Mouse (Mus musculus) layer of hippocampus, postnatal 36 days (tissue): ENCODE results near the gene Oasl1. TPM values are rescaled to one million over a fixed set of nuclear protein-coding genes. Genes with fewer than 3 reads are reported as not detected.

ENCODE experiments used
- DNase-seq, 2 experiments: peaks; one replicate each; pipeline ENCODE4 v3.0.0; 2022
- total RNA-seq, 2 experiments: library from RNA; stranded (reverse); gene quantifications; 2 replicates each; pipeline ENCODE4 v1.2.3; 2021

Oasl1 gene
- total RNA-seq, 2 experiments from 2014 or later = not detected

GRCm38 (mm10) chr5:114969609-114970215 lies 46.7 kb downstream of the Oasl1 start:
- DNase-seq = no peak

GRCm38 (mm10) chr5:114970824-114971227 lies 47.8 kb downstream of the Oasl1 start, which contains the start of gene Hnf1a:
Gene Hnf1a, minus strand, starts transcription at chr5:114971094.
- no peak for DNase-seq

- DNase-seq = no peak
Measured at GRCm38 (mm10) chr5:114972201-114972600, 49.2 kb downstream of the Oasl1 start.

GRCm38 (mm10) chr5:114973131-114973530 lies 50.1 kb downstream of the Oasl1 start:
- DNase-seq = no peak

- no peak for DNase-seq
Measured at GRCm38 (mm10) chr5:114976935-114977334, 53.9 kb downstream of the Oasl1 start.

GRCm38 (mm10) chr5:114978473-114978872 lies 55.4 kb downstream of the Oasl1 start:
- no peak for DNase-seq

GRCm38 (mm10) chr5:114978888-114979249 lies 55.8 kb downstream of the Oasl1 start:
- no peak for DNase-seq

- DNase-seq = peak; percentile 77 to 78
Measured at GRCm38 (mm10) chr5:114979250-114980121, 56.4 kb downstream of the Oasl1 start.

- DNase-seq = no peak
Measured at GRCm38 (mm10) chr5:114980122-114980748, 57.2 kb downstream of the Oasl1 start.

GRCm38 (mm10) chr5:114982001-114982400 lies 59.0 kb downstream of the Oasl1 start:
- DNase-seq = no peak

GRCm38 (mm10) chr5:114985074-114985473 lies 62.0 kb downstream of the Oasl1 start:
- DNase-seq = no peak

Other genes starting within 250 kb of the Oasl1 start
- 10 to 100 TPM; 27.9 to 33.4 TPM for gene Gltp, start 232.3 kb upstream of the Oasl1 start, total RNA-seq
- gene Tchp, start 215.5 kb upstream of the Oasl1 start, total RNA-seq = 10 to 100 TPM; 12.0 to 13.8 TPM
- gene Ankrd13a, start 148.6 kb upstream of the Oasl1 start, total RNA-seq = 10 to 100 TPM; 37.2 to 47.9 TPM
- gene Git2, start 147.7 kb upstream of the Oasl1 start, total RNA-seq = 10 to 100 TPM; 42.4 to 45.4 TPM
- 100 to 1,000 TPM; 156 to 157 TPM for gene 1500011B03Rik, start 99.8 kb upstream of the Oasl1 start, total RNA-seq
- not detected for gene 4930519G04Rik, start 69.6 kb upstream of the Oasl1 start, total RNA-seq
- under 1 TPM; 0.72 to 0.76 TPM for gene Gm9936, start 64.6 kb upstream of the Oasl1 start, total RNA-seq
- 1 to 10 TPM; 1.4 to 2.4 TPM for gene Oasl2, start 26.3 kb upstream of the Oasl1 start, total RNA-seq
- gene 2210016L21Rik, start 18.9 kb downstream of the Oasl1 start, total RNA-seq = 100 to 1,000 TPM; 185 to 227 TPM
- gene Hnf1a, start 47.9 kb downstream of the Oasl1 start, total RNA-seq = not detected
- gene Sppl3, start 87.9 kb downstream of the Oasl1 start, total RNA-seq = 10 to 100 TPM; 80.5 to 81.7 TPM
- not detected for gene Gm10401, start 175.1 kb downstream of the Oasl1 start, total RNA-seq
- gene Acads, start 196.1 kb downstream of the Oasl1 start, total RNA-seq = 10 to 100 TPM in 1 of 2 experiments, 1 to 10 TPM in 1; 8.8 to 10.3 TPM
- gene Unc119b, start 211.7 kb downstream of the Oasl1 start, total RNA-seq = 10 to 100 TPM; 31.5 TPM
- 10 to 100 TPM; 92.7 to 96.4 TPM for gene Mlec, start 234.9 kb downstream of the Oasl1 start, total RNA-seq